Mouse (Mus musculus): ENCODE data around the gene Mrtfa. TPM values are rescaled to one million over a fixed set of nuclear protein-coding genes. Genes with fewer than 3 reads are reported as not detected.

Gene Mrtfa
- polyA plus RNA-seq, 1 experiment, result 38.4 TPM

DNA sequence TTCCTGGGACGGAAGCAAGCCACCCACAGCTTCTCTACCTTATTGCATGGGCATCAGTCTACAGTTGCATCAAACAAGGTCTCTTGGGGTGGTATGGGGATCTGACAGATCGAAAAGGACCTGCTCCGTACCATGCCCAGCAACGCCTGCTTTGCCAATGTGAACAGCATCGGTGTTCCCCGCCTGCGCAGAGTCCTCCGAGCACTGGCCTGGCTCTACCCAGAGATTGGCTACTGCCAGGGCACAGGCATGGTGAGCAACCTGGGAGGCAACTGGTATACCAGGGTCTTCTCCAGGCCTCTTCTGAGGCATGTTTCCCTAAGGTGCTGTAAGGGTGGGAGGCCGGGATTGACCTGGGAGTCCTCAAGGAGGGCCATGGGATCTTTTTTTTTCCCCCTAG is 183.2 kb downstream of the Mrtfa start:
- TF ChIP-seq CTCF (IDR thresholded peaks at IDR 0.05; ENCODE audit: borderline replicate concordance, insufficient read depth, low read length), result no peak
- TF ChIP-seq POLR2A (IDR thresholded peaks at IDR 0.05; ENCODE audit: low read depth, low read length), result no peak
- no peaks in the 10 kb centered on the region for H3K4me1 ChIP-seq (ENCODE audit: control insufficient read depth, insufficient read depth, low read length)
- H3K27ac ChIP-seq (ENCODE audit: insufficient read depth, low read length), result no peak overlapping the region
- H3K4me3 ChIP-seq (ENCODE audit: insufficient read depth, low read length), result no peak overlapping the region

DNA sequence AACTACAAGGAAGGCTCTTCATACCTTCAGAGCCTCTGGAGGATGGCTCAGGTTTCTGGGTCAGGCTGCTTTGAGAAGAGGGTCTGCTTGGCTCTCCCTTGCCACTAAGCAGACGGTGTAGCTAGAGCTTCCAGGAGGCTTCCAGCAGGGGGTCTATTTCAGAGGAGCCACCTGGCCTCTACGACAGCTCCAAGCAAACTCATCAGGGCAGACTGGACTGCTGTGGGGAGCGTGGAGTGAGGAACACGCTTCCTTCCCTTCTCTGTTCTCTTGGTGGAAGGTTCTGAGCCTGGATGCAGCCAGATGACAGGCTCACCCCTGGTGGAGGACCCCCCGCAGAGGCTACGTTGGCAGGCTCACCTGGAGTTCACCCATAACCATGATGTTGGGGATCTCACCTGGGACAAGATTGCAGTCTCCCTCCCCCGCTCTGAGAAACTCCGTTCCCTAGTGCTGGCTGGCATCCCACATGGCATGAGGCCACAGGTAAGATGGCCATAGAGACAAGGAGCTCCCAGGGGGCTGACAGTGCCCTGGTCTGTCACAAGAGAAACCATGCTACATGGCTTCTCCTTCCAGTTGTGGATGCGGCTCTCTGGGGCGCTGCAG is 184.3 kb downstream of the Mrtfa start:
- no peak overlapping the region for H3K27ac ChIP-seq (ENCODE audit: insufficient read depth, low read length)
- TF ChIP-seq POLR2A (IDR thresholded peaks at IDR 0.05; ENCODE audit: low read depth, low read length), result no peak
- TF ChIP-seq CTCF (IDR thresholded peaks at IDR 0.05; ENCODE audit: borderline replicate concordance, insufficient read depth, low read length), result no peak
- no peaks in the 10 kb centered on the region for H3K4me1 ChIP-seq (ENCODE audit: control insufficient read depth, insufficient read depth, low read length)
- H3K4me3 ChIP-seq (ENCODE audit: insufficient read depth, low read length), result no peak overlapping the region

DNA sequence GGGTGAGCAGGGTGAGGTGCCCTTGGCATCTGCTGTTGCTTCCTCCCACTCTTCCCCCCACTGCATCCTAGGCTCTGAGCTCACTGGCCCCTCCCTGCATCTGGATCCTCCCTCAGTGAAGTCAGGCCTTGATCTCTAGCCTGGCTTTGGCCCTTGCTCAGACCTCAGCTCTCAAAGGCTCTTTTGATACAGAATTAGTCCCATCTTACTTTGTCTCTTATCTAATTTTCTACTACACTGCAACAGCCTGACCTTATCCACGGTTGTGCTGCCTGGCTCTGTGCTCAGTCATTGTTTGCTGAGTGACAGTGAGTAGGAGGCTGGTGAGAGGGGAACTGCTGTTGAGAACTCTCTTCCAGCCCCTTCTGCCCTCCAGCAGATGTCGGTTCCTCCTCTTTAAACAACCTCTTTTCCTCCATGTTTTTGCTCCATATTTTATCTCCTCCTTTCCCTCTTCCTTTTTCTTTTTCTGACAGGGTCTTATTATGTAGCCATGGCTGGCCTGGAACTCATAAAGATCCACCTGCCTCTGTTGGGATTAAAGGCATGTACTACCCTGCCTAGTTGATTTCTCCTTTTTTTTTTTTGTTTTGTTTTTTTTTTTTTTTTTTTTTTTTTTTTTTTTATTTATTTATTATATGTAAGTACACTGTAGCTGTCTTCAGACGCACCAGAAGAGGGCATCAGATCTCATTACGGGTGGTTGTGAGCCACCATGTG is 190.0 kb downstream of the Mrtfa start:
- no peak overlapping the region for H3K27ac ChIP-seq (ENCODE audit: insufficient read depth, low read length)
- H3K4me3 ChIP-seq (ENCODE audit: insufficient read depth, low read length), result no peak overlapping the region

DNA sequence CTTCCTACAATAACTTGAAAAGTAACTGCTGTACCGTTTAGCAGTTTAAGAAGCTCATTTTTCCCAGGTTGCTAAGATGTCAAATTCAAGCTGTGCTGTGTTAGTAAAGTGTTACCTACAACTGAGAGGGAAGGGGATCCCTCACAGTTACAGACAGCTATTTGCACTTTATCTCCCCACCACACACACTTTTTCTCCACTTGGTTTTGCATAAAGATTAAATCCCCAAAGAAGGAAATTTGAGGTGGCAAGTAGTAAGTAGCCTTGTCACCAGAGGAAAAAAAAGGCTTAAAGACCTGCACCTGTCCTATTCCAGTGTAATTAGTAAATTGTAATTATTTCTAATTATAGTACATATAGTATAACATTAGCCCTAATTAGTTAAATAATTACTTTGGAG is 193.5 kb downstream of the Mrtfa start:
- no peak overlapping the region for H3K4me3 ChIP-seq (ENCODE audit: insufficient read depth, low read length)
- no peak overlapping the region for H3K27ac ChIP-seq (ENCODE audit: insufficient read depth, low read length)
- no peaks in the 10 kb centered on the region for H3K4me1 ChIP-seq (ENCODE audit: control insufficient read depth, insufficient read depth, low read length)
- TF ChIP-seq CTCF (IDR thresholded peaks at IDR 0.05; ENCODE audit: borderline replicate concordance, insufficient read depth, low read length) (no peak), POLR2A (IDR thresholded peaks at IDR 0.05; ENCODE audit: low read depth, low read length) (no peak)

More for the DNA sequence above, 190.0 kb downstream of the Mrtfa start:
- no peak for TF ChIP-seq CTCF (IDR thresholded peaks at IDR 0.05; ENCODE audit: borderline replicate concordance, insufficient read depth, low read length)
- TF ChIP-seq POLR2A (IDR thresholded peaks at IDR 0.05; ENCODE audit: low read depth, low read length), result no peak
- no peaks in the 10 kb centered on the region for H3K4me1 ChIP-seq (ENCODE audit: control insufficient read depth, insufficient read depth, low read length)

DNA sequence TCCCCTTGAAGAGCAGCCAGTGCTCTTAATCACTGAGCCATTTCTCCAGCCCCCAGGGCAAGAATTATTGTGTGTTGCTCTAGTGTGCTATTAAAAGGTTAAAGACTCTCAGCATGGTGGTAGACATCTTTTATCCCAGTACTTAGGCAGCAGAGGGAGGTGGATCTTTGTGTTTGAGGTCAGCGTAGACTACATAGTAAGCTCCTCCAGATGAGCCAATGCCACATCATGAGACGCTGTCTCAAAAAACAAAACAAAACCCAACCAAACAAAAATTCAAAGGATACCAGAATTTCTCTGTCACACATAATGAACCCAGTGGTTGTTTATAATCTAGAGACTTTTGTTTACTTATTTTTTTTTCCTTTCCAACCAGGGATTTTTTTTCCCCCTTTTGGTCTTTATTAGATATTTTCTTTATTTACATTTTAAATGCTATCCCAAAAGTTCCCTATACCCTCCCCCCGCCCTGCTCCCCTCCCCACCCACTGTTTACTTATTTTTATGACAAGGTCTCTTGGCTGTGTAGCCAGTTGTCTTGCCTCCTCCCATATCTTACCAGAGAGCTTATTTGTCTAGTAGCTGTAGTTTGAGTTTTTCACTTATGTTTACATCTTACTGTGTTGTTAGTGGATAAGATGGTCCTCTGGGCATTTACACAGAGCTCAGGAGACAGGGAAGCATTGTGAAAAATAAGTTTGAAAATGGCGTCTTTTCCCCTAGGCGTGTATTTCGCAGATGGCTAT is 194.3 kb downstream of the Mrtfa start:
- Histone ChIP-seq H3K4me1 (ENCODE audit: control insufficient read depth, insufficient read depth, low read length) (no peaks in the 10 kb centered on the region), H3K4me3 (ENCODE audit: insufficient read depth, low read length) (no peak overlapping the region), H3K27ac (ENCODE audit: insufficient read depth, low read length) (no peak overlapping the region)
- no peak for TF ChIP-seq POLR2A (IDR thresholded peaks at IDR 0.05; ENCODE audit: low read depth, low read length)
- no peak for TF ChIP-seq CTCF (IDR thresholded peaks at IDR 0.05; ENCODE audit: borderline replicate concordance, insufficient read depth, low read length)

DNA sequence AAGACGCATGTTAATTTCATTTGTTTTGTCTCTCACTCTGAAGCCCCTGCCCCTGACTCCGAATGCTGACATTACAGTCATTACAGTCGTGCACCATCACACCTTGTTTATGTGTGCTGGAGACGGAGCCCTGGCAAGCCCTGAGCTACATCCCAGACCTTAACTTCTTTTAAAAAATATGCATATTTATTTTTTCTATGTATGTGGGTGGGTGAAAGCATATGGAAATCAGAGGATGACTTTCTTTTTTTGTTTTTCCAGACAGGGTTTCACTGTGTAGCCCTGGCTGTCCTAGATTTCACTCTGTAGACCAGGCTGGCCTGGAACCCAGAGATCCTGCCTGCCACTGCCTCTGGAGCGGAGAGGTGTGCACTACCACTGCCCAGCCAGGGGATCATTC is 195.6 kb downstream of the Mrtfa start:
- Histone ChIP-seq H3K27ac (ENCODE audit: insufficient read depth, low read length) (no peak overlapping the region), H3K4me1 (ENCODE audit: control insufficient read depth, insufficient read depth, low read length) (no peaks in the 10 kb centered on the region), H3K4me3 (ENCODE audit: insufficient read depth, low read length) (no peak overlapping the region)
- no peak for TF ChIP-seq CTCF (IDR thresholded peaks at IDR 0.05; ENCODE audit: borderline replicate concordance, insufficient read depth, low read length)
- no peak for TF ChIP-seq POLR2A (IDR thresholded peaks at IDR 0.05; ENCODE audit: low read depth, low read length)

DNA sequence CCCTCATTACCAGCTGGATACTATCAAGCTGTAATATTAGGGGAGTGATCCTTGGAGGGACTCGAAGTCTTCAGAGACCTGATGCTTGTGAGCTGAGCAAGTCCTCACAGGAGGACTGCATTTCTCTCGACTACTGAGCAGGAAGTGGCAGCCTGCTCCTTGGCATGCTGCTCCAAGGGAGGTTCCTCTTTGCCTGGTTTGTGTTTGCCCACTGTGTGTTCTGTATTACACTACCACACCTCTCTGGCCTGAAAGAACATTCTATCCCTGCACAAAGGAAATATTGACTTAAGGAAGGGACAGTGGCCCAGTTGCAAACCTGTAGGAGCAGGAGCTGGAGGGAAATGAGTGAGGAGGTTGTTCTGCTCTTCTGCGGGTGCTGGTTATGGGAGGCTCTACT is 200.8 kb downstream of the Mrtfa start:
- H3K4me3 ChIP-seq (ENCODE audit: insufficient read depth, low read length), result no peak overlapping the region
- no peaks in the 10 kb centered on the region for H3K4me1 ChIP-seq (ENCODE audit: control insufficient read depth, insufficient read depth, low read length)
- no peak overlapping the region for H3K27ac ChIP-seq (ENCODE audit: insufficient read depth, low read length)
- TF ChIP-seq CTCF (IDR thresholded peaks at IDR 0.05; ENCODE audit: borderline replicate concordance, insufficient read depth, low read length) (no peak), POLR2A (IDR thresholded peaks at IDR 0.05; ENCODE audit: low read depth, low read length) (no peak)

DNA sequence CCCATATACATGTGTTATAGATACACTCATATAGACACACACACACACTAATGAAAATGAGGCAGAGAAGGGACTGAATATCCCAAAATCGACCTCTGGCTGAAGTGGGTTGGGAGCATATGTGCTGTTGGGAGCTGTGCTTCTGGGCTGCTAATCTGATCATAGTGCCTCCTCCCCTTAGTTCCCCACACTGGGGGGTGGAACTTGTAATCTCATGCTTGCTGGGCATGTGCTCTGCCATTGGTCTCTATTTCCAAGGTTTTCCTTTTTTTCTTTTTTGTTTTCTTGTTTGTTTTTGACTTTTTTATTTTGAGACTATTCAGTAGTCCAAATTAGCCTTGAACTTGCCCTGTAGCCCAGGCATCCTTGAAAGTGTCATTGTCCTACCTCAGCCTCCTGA is 202.2 kb downstream of the Mrtfa start:
- TF ChIP-seq CTCF (IDR thresholded peaks at IDR 0.05; ENCODE audit: borderline replicate concordance, insufficient read depth, low read length) (no peak), POLR2A (IDR thresholded peaks at IDR 0.05; ENCODE audit: low read depth, low read length) (no peak)
- Histone ChIP-seq H3K4me3 (ENCODE audit: insufficient read depth, low read length) (no peak overlapping the region), H3K4me1 (ENCODE audit: control insufficient read depth, insufficient read depth, low read length) (no peaks in the 10 kb centered on the region), H3K27ac (ENCODE audit: insufficient read depth, low read length) (no peak overlapping the region)

DNA sequence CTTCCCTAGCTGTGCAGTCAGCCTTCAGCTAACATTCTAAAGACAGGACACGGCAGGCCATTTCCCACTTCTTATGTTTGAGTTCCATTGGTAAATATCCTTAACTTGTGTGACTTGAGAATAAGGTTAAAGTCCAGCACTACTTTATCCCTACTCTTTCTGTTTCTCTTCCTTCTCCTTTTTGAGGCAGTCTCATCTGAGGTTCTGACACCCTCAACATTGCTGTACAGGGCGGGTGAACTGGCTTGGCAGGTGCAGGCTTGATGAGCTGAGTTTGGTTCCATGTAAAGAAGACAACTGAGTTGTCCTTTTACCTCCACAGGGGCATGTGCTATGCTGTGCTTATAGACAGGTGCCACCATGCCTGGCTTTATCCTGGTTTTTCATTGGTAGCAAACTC is 207.3 kb downstream of the Mrtfa start:
- H3K4me3 ChIP-seq (ENCODE audit: insufficient read depth, low read length), result no peak overlapping the region
- H3K4me1 ChIP-seq (ENCODE audit: control insufficient read depth, insufficient read depth, low read length), result peaks cover 5% of the 10 kb centered on the region
- H3K27ac ChIP-seq (ENCODE audit: insufficient read depth, low read length), result no peak overlapping the region
- no peak for TF ChIP-seq CTCF (IDR thresholded peaks at IDR 0.05; ENCODE audit: borderline replicate concordance, insufficient read depth, low read length)
- TF ChIP-seq POLR2A (IDR thresholded peaks at IDR 0.05; ENCODE audit: low read depth, low read length), result no peak

DNA sequence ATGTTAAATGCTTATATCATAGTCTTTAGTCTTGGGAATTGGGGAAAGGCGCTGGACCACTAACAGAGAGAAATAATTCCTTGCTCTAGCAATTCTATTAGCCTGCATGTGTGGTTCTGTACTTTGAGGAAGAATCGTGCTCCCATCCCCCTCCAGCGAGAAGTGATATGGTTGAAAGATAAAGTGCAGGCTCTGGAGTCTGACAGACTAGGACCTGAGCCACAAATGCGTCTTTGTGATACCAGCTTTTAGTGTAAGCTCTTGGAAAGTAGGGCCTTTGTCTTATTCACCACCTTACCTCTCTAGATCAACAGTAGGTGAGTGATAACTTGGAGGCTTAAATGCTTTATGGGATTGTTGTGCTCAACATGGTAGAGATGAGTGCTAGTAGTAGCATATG is 209.4 kb downstream of the Mrtfa start:
- no peak overlapping the region for H3K27ac ChIP-seq (ENCODE audit: insufficient read depth, low read length)
- TF ChIP-seq CTCF (IDR thresholded peaks at IDR 0.05; ENCODE audit: borderline replicate concordance, insufficient read depth, low read length) (no peak), POLR2A (IDR thresholded peaks at IDR 0.05; ENCODE audit: low read depth, low read length) (no peak)
- H3K4me1 ChIP-seq (ENCODE audit: control insufficient read depth, insufficient read depth, low read length), result peaks cover 5% of the 10 kb centered on the region
- H3K4me3 ChIP-seq (ENCODE audit: insufficient read depth, low read length), result no peak overlapping the region

Data from embryonic fibroblast, embryonic 13.5 days (primary cell).